Mouse (Mus musculus): ENCODE data around the gene Usp3. TPM values are rescaled to one million over a fixed set of nuclear protein-coding genes. Genes with fewer than 3 reads are reported as not detected.

The Usp3 gene
- polyA plus RNA-seq, 1 experiment from 2014 or later: 13.4 TPM

GRCm38 (mm10) chr9:66591851-66592645 is 894 bp downstream of the Usp3 start:
- Histone ChIP-seq H3K4me1 (replicated peaks) (peaks cover 51% of the 10 kb centered on the region), H3K9ac (peak overlapping the region; percentile 93), H3K27me3 (no peaks in the 10 kb centered on the region), H3K9me3 (replicated peaks) (no peaks in the 10 kb centered on the region), H3K36me3 (replicated peaks) (no peaks in the 10 kb centered on the region), H3K27ac (replicated peaks) (peak overlapping the region; percentile 88), H3K4me2 (peak overlapping the region; percentile 95), H3K4me3 (replicated peaks) (peak overlapping the region; percentile 92)
- under 1% methylated on average over 79 of the region's 83 CpGs for WGBS (ENCODE audit: insufficient replicate concordance)
- ATAC-seq (ENCODE audit: insufficient read depth): peak; percentile 73

DNA sequence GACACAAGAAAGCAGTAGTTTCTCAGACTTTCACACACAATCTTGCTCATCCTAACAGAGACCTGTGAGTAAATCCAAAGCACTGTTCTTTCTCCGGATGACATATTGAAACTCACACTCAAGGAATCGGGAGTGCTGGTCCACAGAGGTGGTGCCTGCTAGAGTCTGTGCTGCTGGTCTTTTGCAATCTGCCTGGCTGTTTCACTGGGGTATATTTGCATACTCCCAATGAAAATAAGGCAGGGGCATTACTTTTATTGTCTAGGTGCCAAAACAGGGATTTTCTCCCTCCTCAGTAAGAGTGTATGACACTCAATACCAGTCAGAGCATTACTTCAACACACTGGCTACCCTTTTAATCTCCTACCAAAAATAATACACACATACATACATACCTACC is 2.9 kb downstream of the Usp3 start:
- H3K27me3 ChIP-seq: no peaks in the 10 kb centered on the region
- H3K36me3 ChIP-seq (replicated peaks): no peaks in the 10 kb centered on the region
- ATAC-seq (ENCODE audit: insufficient read depth): no peak
- peaks cover 41% of the 10 kb centered on the region for H3K4me1 ChIP-seq (replicated peaks)
- H3K4me2 ChIP-seq: no peak overlapping the region
- no peak overlapping the region for H3K4me3 ChIP-seq (replicated peaks)
- no peaks in the 10 kb centered on the region for H3K9me3 ChIP-seq (replicated peaks)
- no peak overlapping the region for H3K9ac ChIP-seq
- WGBS (ENCODE audit: insufficient replicate concordance): 68% methylated on average over 2 of the region's 2 CpGs
- no peak overlapping the region for H3K27ac ChIP-seq (replicated peaks)

GRCm38 (mm10) chr9:66587016-66587415 is 5.9 kb downstream of the Usp3 start:
- Histone ChIP-seq H3K36me3 (replicated peaks) (no peaks in the 10 kb centered on the region), H3K27ac (replicated peaks) (no peak overlapping the region), H3K4me3 (replicated peaks) (no peak overlapping the region), H3K9ac (no peak overlapping the region), H3K9me3 (replicated peaks) (no peaks in the 10 kb centered on the region), H3K27me3 (no peaks in the 10 kb centered on the region), H3K4me1 (replicated peaks) (peaks cover 21% of the 10 kb centered on the region), H3K4me2 (no peak overlapping the region)
- no peak for ATAC-seq (ENCODE audit: insufficient read depth)
- WGBS (ENCODE audit: insufficient replicate concordance): 65% methylated on average over 1 of the region's 1 CpGs

GRCm38 (mm10) chr9:66586533-66586932 is 6.4 kb downstream of the Usp3 start:
- H3K9ac ChIP-seq: no peak overlapping the region
- no peak overlapping the region for H3K4me2 ChIP-seq
- 4% methylated on average over 1 of the region's 1 CpGs for WGBS (ENCODE audit: insufficient replicate concordance)
- no peak overlapping the region for H3K27ac ChIP-seq (replicated peaks)
- no peaks in the 10 kb centered on the region for H3K9me3 ChIP-seq (replicated peaks)
- ATAC-seq (ENCODE audit: insufficient read depth): no peak
- no peaks in the 10 kb centered on the region for H3K36me3 ChIP-seq (replicated peaks)
- no peak overlapping the region for H3K4me3 ChIP-seq (replicated peaks)
- H3K27me3 ChIP-seq: no peaks in the 10 kb centered on the region
- peaks cover 18% of the 10 kb centered on the region for H3K4me1 ChIP-seq (replicated peaks)

DNA sequence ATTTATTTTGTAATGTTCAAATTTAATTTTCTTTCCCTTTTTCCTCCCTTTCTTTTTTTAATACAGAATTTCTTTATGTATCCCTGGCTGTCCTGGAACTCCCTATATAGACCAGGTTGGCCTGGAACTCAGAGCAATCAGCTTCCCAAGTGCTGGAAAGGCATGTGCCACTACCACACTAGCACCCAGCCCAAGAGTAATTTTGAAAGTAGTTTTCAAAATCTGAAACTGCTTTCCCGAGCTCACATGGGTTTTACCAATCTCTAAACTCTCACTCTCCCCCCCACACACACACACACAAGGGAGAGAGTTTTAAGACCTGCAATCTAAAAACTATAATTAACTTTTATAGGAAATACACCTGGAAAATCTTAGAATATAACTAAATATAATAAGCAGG is 7.8 kb downstream of the Usp3 start:
- Histone ChIP-seq H3K4me1 (replicated peaks) (peaks cover 8% of the 10 kb centered on the region), H3K27me3 (no peaks in the 10 kb centered on the region), H3K36me3 (replicated peaks) (no peaks in the 10 kb centered on the region), H3K4me2 (no peak overlapping the region), H3K9ac (no peak overlapping the region), H3K9me3 (replicated peaks) (no peaks in the 10 kb centered on the region), H3K27ac (replicated peaks) (no peak overlapping the region), H3K4me3 (replicated peaks) (no peak overlapping the region)
- 35% methylated on average over 1 of the region's 1 CpGs for WGBS (ENCODE audit: insufficient replicate concordance)
- ATAC-seq (ENCODE audit: insufficient read depth): no peak

DNA sequence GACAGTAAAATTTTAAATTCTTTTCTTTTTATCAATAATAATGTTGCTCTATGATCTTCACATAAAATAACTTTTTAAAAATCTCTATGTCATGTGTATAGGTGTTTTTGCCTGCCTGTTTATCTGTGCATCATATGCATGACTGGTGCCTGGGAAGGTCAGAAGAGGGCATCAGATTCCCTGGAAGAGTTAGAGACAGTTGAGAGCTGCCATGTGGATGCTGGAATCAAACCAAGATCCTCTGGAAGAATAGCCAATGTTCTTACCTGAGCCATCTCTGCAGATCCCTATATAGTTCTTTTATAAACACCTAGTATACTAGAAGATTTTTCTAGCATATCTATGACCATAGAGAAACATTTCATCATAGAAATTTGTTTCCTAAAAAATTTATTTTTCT is 8.8 kb downstream of the Usp3 start:
- no peaks in the 10 kb centered on the region for H3K36me3 ChIP-seq (replicated peaks)
- H3K4me3 ChIP-seq (replicated peaks): no peak overlapping the region
- H3K9ac ChIP-seq: no peak overlapping the region
- no peak overlapping the region for H3K4me2 ChIP-seq
- H3K27me3 ChIP-seq: no peaks in the 10 kb centered on the region
- H3K4me1 ChIP-seq (replicated peaks): peaks cover 4% of the 10 kb centered on the region
- H3K9me3 ChIP-seq (replicated peaks): no peaks in the 10 kb centered on the region
- no peak overlapping the region for H3K27ac ChIP-seq (replicated peaks)
- ATAC-seq (ENCODE audit: insufficient read depth): no peak

GRCm38 (mm10) chr9:66583244-66583643 is 9.7 kb downstream of the Usp3 start:
- H3K9me3 ChIP-seq (replicated peaks): no peaks in the 10 kb centered on the region
- H3K9ac ChIP-seq: no peak overlapping the region
- H3K4me1 ChIP-seq (replicated peaks): peaks cover 8% of the 10 kb centered on the region
- no peak overlapping the region for H3K4me3 ChIP-seq (replicated peaks)
- no peak overlapping the region for H3K27ac ChIP-seq (replicated peaks)
- no peak for ATAC-seq (ENCODE audit: insufficient read depth)
- no peaks in the 10 kb centered on the region for H3K27me3 ChIP-seq
- H3K4me2 ChIP-seq: no peak overlapping the region
- H3K36me3 ChIP-seq (replicated peaks): no peaks in the 10 kb centered on the region
- 65% methylated on average over 1 of the region's 1 CpGs for WGBS (ENCODE audit: insufficient replicate concordance)

DNA sequence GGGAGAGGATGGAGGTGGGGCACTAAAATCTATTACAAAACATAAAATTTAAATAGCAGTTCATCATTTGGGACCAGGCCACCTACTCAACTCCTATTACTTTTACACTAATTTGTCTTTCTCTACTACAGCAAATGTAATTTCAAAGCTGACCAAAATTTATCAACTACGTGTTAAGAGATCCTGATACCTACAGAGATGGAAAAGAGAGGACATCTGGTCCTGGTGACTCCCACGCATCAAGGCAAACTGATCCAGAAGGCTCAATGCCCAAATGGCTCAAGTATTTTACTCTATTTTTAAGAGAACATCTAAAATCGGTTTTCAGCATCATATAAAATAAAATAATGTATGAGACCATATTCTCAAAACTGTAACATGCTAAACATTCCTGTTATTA is 11.2 kb downstream of the Usp3 start:
- Histone ChIP-seq H3K4me3 (replicated peaks) (no peak overlapping the region), H3K4me2 (no peak overlapping the region), H3K27me3 (no peaks in the 10 kb centered on the region), H3K4me1 (replicated peaks) (peaks cover 11% of the 10 kb centered on the region), H3K9me3 (replicated peaks) (no peaks in the 10 kb centered on the region), H3K9ac (no peak overlapping the region), H3K36me3 (replicated peaks) (no peaks in the 10 kb centered on the region), H3K27ac (replicated peaks) (no peak overlapping the region)
- no peak for ATAC-seq (ENCODE audit: insufficient read depth)
- WGBS (ENCODE audit: insufficient replicate concordance): 71% methylated on average over 3 of the region's 3 CpGs

DNA sequence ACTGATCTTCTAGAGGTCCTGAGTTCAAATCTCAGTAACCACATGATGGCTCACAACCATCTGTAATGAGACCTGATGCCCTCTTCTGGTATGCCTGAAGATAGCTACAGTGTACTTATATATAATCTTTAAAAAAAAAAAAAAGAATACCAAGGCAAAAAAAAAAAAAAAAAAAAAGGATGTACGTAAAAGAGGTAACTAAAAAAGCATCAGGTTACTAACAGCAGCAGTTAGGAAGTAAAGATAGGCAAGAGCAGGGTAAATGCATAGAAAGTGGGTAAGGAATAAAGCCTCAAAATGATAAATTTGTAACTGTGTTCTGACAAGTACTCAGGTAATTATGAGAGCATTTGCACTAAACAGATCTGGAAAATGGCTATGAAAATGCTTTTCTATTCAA is 12.2 kb downstream of the Usp3 start:
- 88% methylated on average over 1 of the region's 1 CpGs for WGBS (ENCODE audit: insufficient replicate concordance)
- Histone ChIP-seq H3K27me3 (no peaks in the 10 kb centered on the region), H3K4me2 (no peak overlapping the region), H3K9ac (no peak overlapping the region), H3K27ac (replicated peaks) (no peak overlapping the region), H3K9me3 (replicated peaks) (no peaks in the 10 kb centered on the region), H3K4me1 (replicated peaks) (peaks cover 15% of the 10 kb centered on the region), H3K4me3 (replicated peaks) (no peak overlapping the region), H3K36me3 (replicated peaks) (no peaks in the 10 kb centered on the region)
- no peak for ATAC-seq (ENCODE audit: insufficient read depth)

DNA sequence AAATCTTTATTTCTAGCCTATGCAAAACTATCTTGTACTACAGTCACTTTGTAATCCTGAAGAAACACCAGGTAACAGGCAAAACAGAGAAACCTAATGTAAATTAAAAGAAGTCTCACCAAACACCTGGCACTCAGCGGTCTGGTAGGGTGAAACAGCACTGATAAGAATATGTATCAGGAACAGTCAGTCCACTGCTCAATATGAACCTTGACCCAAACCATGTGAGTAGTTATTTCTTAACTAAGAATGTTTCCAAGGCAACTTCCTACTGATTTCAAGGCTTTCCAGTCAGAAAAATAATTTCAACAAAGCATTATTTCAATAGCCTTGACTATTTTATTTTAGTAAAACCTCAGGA is 17.1 kb downstream of the Usp3 start:
- H3K9ac ChIP-seq: no peak overlapping the region
- peak overlapping the region; percentile 3; the same call in 1 of the 2 replicates for H3K4me2 ChIP-seq
- ATAC-seq (ENCODE audit: insufficient read depth): peak; percentile 83

GRCm38 (mm10) chr9:66575041-66575877 is 17.7 kb downstream of the Usp3 start:
- Histone ChIP-seq H3K9ac (no peak overlapping the region), H3K4me3 (replicated peaks) (no peak overlapping the region), H3K36me3 (replicated peaks) (no peaks in the 10 kb centered on the region), H3K4me2 (peak overlapping the region; percentile 3; the same call in 1 of the 2 replicates), H3K27ac (replicated peaks) (peak overlapping the region; percentile 46), H3K9me3 (replicated peaks) (no peaks in the 10 kb centered on the region), H3K27me3 (no peaks in the 10 kb centered on the region), H3K4me1 (replicated peaks) (peaks cover 43% of the 10 kb centered on the region)
- 69% methylated on average over 1 of the region's 1 CpGs for WGBS (ENCODE audit: insufficient replicate concordance)
- ATAC-seq (ENCODE audit: insufficient read depth): peak; percentile 42

More for the DNA sequence above, 17.1 kb downstream of the Usp3 start:
- no peaks in the 10 kb centered on the region for H3K9me3 ChIP-seq (replicated peaks)
- 13% methylated on average over 1 of the region's 1 CpGs for WGBS (ENCODE audit: insufficient replicate concordance)
- no peaks in the 10 kb centered on the region for H3K27me3 ChIP-seq
- H3K4me3 ChIP-seq (replicated peaks): no peak overlapping the region
- peaks cover 39% of the 10 kb centered on the region for H3K4me1 ChIP-seq (replicated peaks)
- no peaks in the 10 kb centered on the region for H3K36me3 ChIP-seq (replicated peaks)
- peak overlapping the region; percentile 46 for H3K27ac ChIP-seq (replicated peaks)
